Mouse (Mus musculus) ES-E14 (cell line): ENCODE measurements at regions not wholly inside any gene's neighbourhood (a gene's known extent, or its start where the extent isn't known, plus 50 kb on each side); places are given as distances from the start of the nearest gene placed in this dataset.

Experiments
- DNase-seq: peaks from one replicate; pipeline ENCODE4 v3.0.0-alpha.2; 2013; ENCODE audit warnings: low read depth, low spot score
- H3K27ac ChIP-seq: 2 replicates; pipeline ENCODE4 v1.5.1; 2012; ENCODE audit warnings: low read depth, mild to moderate bottlenecking, low read length, moderate library complexity, mixed read lengths; ENCODE audit not compliant: poor library complexity, insufficient read depth, severe bottlenecking
- H3K36me3 ChIP-seq: 2 replicates; pipeline ENCODE4 v1.6.1; 2012; ENCODE audit warnings: mild to moderate bottlenecking, low read length, moderate library complexity, mixed read lengths; ENCODE audit not compliant: control insufficient read depth, poor library complexity, insufficient read depth, severe bottlenecking
- H3K4me1 ChIP-seq, 2 experiments: fragments of 150-350 bp in 1 of 2; sonication (generic) in 1 of 2; 2 replicates each; pipeline ENCODE4 v1.6.1; 2012; ENCODE audit warnings: low read length in 2 of 2, mild to moderate bottlenecking in 1 of 2, mixed read lengths in 1 of 2; ENCODE audit not compliant: control insufficient read depth in 2 of 2, insufficient read depth in 2 of 2, poor library complexity in 1 of 2
- H3K4me3 ChIP-seq, 2 experiments: fragments of 150-350 bp in 1 of 2; sonication (generic) in 1 of 2; 2 replicates each; pipeline ENCODE4 v1.5.1; 2012; ENCODE audit warnings: low read length in 2 of 2, low read depth in 1 of 2, mild to moderate bottlenecking in 1 of 2, mixed read lengths in 1 of 2; ENCODE audit not compliant: insufficient read depth in 1 of 2, poor library complexity in 1 of 2, severe bottlenecking in 1 of 2
- H3K9ac ChIP-seq: 2 replicates; pipeline ENCODE4 v1.6.1; 2012; ENCODE audit warnings: low read depth, mild to moderate bottlenecking, low read length, mixed read lengths; ENCODE audit not compliant: poor library complexity, insufficient read depth, severe bottlenecking
- H3K9me3 ChIP-seq: fragments of 150-350 bp; sonication (generic); 2 replicates; pipeline ENCODE4 v1.6.1; 2012; ENCODE audit warnings: low read depth, mild to moderate bottlenecking, low read length; ENCODE audit not compliant: control insufficient read depth, insufficient read depth
- CHD2 ChIP-seq: IDR thresholded peaks from 2 replicates; pipeline ENCODE4 v1.6.1; 2014; ENCODE audit warnings: mild to moderate bottlenecking, low read depth, low read length, inconsistent platforms
- HCFC1 ChIP-seq: IDR thresholded peaks from 2 replicates; pipeline ENCODE4 v1.6.1; 2012; ENCODE audit warnings: low read length, inconsistent platforms, borderline replicate concordance; ENCODE audit not compliant: insufficient read depth
- MAFK ChIP-seq: IDR thresholded peaks from 2 replicates; pipeline ENCODE4 v1.6.1; 2014; ENCODE audit warnings: mild to moderate bottlenecking, low read depth, low read length, inconsistent platforms; ENCODE audit not compliant: insufficient read depth
- ZC3H11A ChIP-seq: IDR thresholded peaks from 2 replicates; pipeline ENCODE4 v1.6.1; 2012; ENCODE audit warnings: low read depth, mild to moderate bottlenecking, inconsistent platforms, low read length, borderline replicate concordance
- ZNF384 ChIP-seq: IDR thresholded peaks from 2 replicates; pipeline ENCODE4 v1.6.1; 2012; ENCODE audit warnings: low read depth, low read length, inconsistent platforms
- in situ Hi-C, 2 experiments: fragments of 600-800 bp; cut with MboI; formaldehyde crosslinking; loops; one replicate each; pipeline ENCODE4 v1.15.1; 2025; ENCODE audit warnings: low sequenced_read_pairs in 2 of 2, inconsistent platforms in 1 of 2; ENCODE audit not compliant: unreplicated experiment in 2 of 2

DNA sequence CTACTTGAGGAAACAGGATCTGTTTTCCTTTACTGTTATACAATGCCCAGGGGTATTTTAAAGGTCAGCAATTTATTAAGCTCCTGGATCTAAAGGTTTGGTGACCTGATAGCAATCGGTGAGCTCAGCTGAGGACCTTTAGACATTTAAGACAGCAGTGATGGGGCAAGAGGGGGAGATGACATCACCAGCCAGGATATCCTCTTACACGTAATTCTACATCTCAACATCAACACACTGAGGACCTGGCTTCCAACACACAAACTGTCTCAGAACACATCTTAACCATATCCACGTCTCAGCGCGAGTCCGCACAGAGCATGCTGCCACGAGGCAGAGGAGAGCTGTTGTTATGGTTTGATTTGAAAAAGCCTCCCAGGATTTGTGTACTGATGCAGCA lies 69.2 kb downstream of the Nhlrc3 start:
- no peaks in the 10 kb centered on the region for H3K4me1 ChIP-seq
- no peak overlapping the region for H3K4me3 ChIP-seq
- H3K9me3 ChIP-seq, result no peaks in the 10 kb centered on the region
- TF ChIP-seq CHD2 (no peak), HCFC1 (no peak), ZNF384 (no peak), ZC3H11A (no peak), MAFK (no peak)
- no peaks in the 10 kb centered on the region for H3K36me3 ChIP-seq
- no peak overlapping the region for H3K9ac ChIP-seq
- H3K27ac ChIP-seq, result no peak overlapping the region
- in situ Hi-C loops, result no loop called here
- DNase-seq, result no peak

DNA sequence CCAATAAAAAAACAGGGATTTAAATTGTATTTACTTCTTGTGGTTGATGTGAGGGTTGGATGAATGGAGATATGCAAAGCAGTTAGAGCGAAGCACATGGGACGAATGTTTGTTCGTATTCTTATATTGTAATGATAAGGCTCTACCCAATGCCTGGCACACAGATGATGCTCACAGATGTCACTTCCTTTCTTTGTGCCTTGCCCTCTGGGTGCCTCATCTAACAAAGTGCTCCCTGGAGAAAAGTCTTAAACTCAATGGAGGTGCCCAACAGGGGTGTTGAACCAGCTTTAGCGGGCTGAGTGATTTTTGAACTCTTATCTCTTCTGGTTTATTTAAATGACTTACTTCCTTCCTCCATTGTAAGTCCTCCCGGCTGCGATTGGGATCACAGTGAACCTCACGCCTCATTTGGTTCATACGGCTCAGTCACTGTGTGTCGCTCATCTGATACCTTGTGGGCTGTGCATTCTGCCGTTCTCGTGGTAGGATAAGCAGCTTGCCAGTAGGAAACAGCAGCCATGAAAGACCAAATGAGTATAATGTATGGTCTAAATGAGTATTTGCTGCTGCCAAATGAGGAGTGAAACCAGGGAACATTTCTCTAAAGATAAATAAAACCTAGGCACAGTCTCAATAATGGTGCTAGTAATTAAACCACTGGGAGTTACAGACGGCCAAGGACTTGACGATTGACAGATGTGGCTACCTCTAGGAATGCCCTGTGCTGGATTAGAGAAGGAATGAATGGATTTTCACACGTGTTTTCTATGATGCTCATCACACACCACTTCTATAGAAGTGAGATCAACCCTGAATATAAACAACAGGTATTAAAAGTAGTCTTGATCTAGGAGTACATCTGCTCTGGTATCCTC lies 81.2 kb downstream of the Nhlrc3 start:
- Histone ChIP-seq H3K9ac (no peak overlapping the region), H3K9me3 (peaks cover 2% of the 10 kb centered on the region; the same call in 1 of the 2 replicates), H3K27ac (no peak overlapping the region), H3K4me1 (no peaks in the 10 kb centered on the region), H3K36me3 (no peaks in the 10 kb centered on the region), H3K4me3 (no peak overlapping the region)
- TF ChIP-seq CHD2 (no peak), ZNF384 (no peak), HCFC1 (no peak), ZC3H11A (no peak), MAFK (no peak)
- DNase-seq, result no peak
- in situ Hi-C loops, result no loop called here

DNA sequence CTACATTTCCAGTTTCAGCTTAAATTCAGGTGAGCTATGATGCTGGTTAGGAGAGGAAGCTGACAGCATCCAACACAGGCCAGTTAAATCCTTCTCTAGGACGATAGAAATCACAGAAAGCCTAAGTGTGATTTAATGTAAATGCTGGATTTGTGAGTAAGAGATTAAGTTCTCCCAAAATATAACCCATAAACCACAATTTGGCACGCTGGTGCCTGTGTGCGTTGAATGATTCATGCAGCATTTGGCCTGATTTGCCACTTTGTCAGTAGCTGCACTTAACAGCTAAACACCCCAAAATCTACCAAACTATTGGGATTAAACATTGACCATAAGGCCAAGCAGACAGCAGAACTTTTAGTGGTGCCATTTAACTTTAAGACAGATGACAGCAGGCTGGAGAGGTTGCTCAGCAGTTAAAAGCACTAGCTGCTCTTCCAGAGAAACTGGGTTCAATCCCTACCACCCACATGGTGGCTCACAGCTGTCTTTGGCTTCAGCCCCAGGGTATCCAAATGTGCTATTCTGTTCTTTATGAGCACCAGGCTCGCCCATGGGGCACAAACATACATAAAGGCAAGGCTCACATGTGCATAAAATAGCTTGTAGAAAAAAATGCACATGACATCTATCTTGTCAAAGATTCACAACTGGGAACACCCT lies 83.5 kb downstream of the Nhlrc3 start:
- H3K4me3 ChIP-seq, result no peak overlapping the region
- in situ Hi-C loops, result no loop called here
- no peak overlapping the region for H3K27ac ChIP-seq
- H3K4me1 ChIP-seq, result no peaks in the 10 kb centered on the region
- no peak for DNase-seq
- H3K36me3 ChIP-seq, result no peaks in the 10 kb centered on the region
- no peak overlapping the region for H3K9ac ChIP-seq
- TF ChIP-seq ZC3H11A (no peak), HCFC1 (no peak), CHD2 (no peak), ZNF384 (no peak), MAFK (no peak)
- H3K9me3 ChIP-seq, result no peaks in the 10 kb centered on the region

DNA sequence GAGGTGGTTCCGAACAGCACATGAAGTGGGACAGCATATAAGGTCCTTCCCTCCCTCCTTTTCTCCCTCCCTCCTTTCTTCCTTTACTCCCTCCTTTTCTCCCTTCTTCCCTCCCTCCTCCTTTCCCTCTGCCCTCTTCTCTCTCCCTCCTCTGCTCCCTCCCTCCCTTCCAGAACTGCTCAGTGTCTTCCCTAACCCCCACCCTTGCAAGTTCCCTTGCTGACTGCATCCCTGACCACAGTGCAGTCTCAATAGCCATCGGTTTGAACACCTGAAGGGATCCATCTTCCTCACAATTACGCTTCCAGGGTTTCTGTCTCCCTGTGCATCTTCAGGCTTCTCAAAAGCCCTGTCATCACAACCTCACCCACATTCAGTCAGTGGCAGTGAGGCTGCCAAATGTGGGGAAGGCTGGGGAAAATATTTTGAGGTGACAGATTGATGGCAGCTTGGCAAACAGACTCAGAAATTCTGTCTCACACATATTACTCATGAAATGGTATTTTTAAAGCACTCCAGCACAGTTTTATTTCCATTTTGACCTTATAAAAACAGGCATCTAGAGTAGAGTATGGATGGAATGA lies 86.2 kb downstream of the Nhlrc3 start:
- Histone ChIP-seq H3K27ac (no peak overlapping the region), H3K4me3 (no peak overlapping the region), H3K9me3 (no peaks in the 10 kb centered on the region), H3K4me1 (no peaks in the 10 kb centered on the region), H3K36me3 (no peaks in the 10 kb centered on the region), H3K9ac (no peak overlapping the region)
- TF ChIP-seq ZC3H11A (no peak), ZNF384 (no peak)
- in situ Hi-C loops, result no loop called here
- DNase-seq, result no peak
